Mouse (Mus musculus) E14TG2a.4 (cell line): ENCODE measurements at regions not wholly inside any gene's neighbourhood (a gene's known extent, or its start where the extent isn't known, plus 50 kb on each side); places are given as distances from the start of the nearest gene placed in this dataset.

Experiments
- CTCF ChIP-seq: conservative IDR thresholded peaks from 2 replicates; pipeline ENCODE4 v1.5.1; 2014; ENCODE audit warnings: low read length
- NANOG ChIP-seq: IDR thresholded peaks from 2 replicates; pipeline ENCODE4 v1.6.1; 2014; ENCODE audit warnings: borderline replicate concordance, low read length, mixed read lengths
- POU5F1 ChIP-seq: IDR thresholded peaks from 2 replicates; pipeline ENCODE4 v1.6.1; 2014; ENCODE audit warnings: low read length, borderline replicate concordance

DNA sequence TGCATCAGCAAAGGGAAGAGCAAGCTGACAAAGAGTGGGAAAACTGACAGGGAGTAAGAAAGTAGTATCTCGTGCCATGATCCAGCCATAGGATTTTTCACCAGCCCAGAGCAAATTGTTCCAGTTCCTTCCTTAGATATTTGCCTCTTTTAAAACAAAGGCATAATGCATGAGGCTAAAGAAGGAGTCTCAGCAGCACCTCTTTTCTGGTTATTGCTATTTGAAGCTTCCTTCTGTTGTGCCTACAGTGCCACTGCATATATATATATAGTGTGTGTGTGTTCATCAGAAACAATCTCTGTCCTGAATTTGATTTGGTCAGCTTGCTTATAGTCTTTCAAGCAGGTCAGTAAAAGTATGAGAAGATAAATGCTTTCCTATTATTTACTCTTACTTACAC is 117.9 kb upstream of the Fshr start:
- TF ChIP-seq CTCF (no peak), POU5F1 (no peak), NANOG (no peak)
